Mouse (Mus musculus): ENCODE data around the gene Nit1. TPM values are rescaled to one million over a fixed set of nuclear protein-coding genes. Genes with fewer than 3 reads are reported as not detected.

The Nit1 gene
- total and polyA plus RNA-seq, 3 experiments: 39.5 to 51.4 (median 40.8) TPM

GRCm38 (mm10) chr1:171390101-171390500, 44.7 kb upstream of the Nit1 start:
- in situ Hi-C loops (cut with MboI; ENCODE audit: low pct_ligation_motif_present, low pct_unique_long_range_greater_than_20kb, low sequenced_read_pairs): no loop called here

GRCm38 (mm10) chr1:171388376-171389102, 43.1 kb upstream of the Nit1 start, which contains the start of gene Arhgap30:
TSS of gene Arhgap30 (plus strand) at chr1:171388954.
- dilution Hi-C loops (cut with MboI; ENCODE audit: extremely low pct_ligation_motif_present, extremely low pct_unique_long_range_greater_than_20kb, low sequenced_read_pairs): no loop called here
- Histone ChIP-seq H3K79me2 (replicated peaks; ENCODE audit: control insufficient read depth, extremely low read depth, insufficient read depth, poor library complexity, severe bottlenecking) (peaks cover 40% of the 10 kb centered on the region), H3K4me2 (ENCODE audit: insufficient read depth, low read depth, poor library complexity, severe bottlenecking) (peak within 1 kb of the TSS; percentile 74), H3K4me3 (replicated peaks in 1 of 3; ENCODE audit: low read depth in 2 of 3, low read length in 2 of 3, poor library complexity in 1 of 3) (peak within 1 kb of the TSS; percentile 70 to 96 (median 88)), H3K9ac (ENCODE audit: insufficient read depth, low read depth) (peak within 1 kb of the TSS; percentile 93), H3K9me3 (replicated peaks; ENCODE audit: low read length) (no peaks in the 10 kb centered on the region), H3K27ac (ENCODE audit: insufficient read depth, low read depth) (peak within 1 kb of the TSS; percentile 85), H3K27me3 (replicated peaks) (no peaks in the 10 kb centered on the region), H3K4me1 (ENCODE audit: control insufficient read depth in 1 of 2, insufficient read depth in 2 of 2) (peaks cover 40 to 67% of the 10 kb centered on the region in 2 experiments), H3K36me3 (replicated peaks in 1 of 2; ENCODE audit: control insufficient read depth in 1 of 2, insufficient read depth in 1 of 2, low read length in 1 of 2) (peaks cover 11 to 22% of the 10 kb centered on the region in 2 experiments)
- DNase-seq (ENCODE audit: extremely low read depth): peak; percentile 99
- in situ Hi-C loops (cut with MboI; ENCODE audit: low pct_ligation_motif_present, low pct_unique_long_range_greater_than_20kb, low sequenced_read_pairs): no loop called here
- 0 out of 2 replicates have a peak, but pooled peaks have one; percentile 64 for TF ChIP-seq MAFK (IDR thresholded peaks at IDR 0.05; ENCODE audit: insufficient replicate concordance, low read length)
- TF ChIP-seq MAZ (IDR thresholded peaks at IDR 0.05; ENCODE audit: low read depth, low read length): peak; percentile 91
- peak; percentile 60 for TF ChIP-seq USF1 (IDR thresholded peaks at IDR 0.05; ENCODE audit: low read depth, low read length)
- no peak; the same call in 1 of the 2 replicates for TF ChIP-seq POLR2AphosphoS2 (IDR thresholded peaks at IDR 0.05; ENCODE audit: low read depth, low read length)
- no peak for TF ChIP-seq RAD21 (IDR thresholded peaks at IDR 0.05; ENCODE audit: low read depth, low read length)
- no peak for TF ChIP-seq SMC3 (IDR thresholded peaks at IDR 0.05; ENCODE audit: low read depth, low read length)
- peak; percentile 95 for TF ChIP-seq TCF12 (IDR thresholded peaks at IDR 0.05; ENCODE audit: low read depth, low read length)
- peak; percentile 90; the same call in 1 of the 2 replicates for TF ChIP-seq CHD1 (IDR thresholded peaks at IDR 0.05; ENCODE audit: low read depth, low read length)
- TF ChIP-seq CTCF (conservative IDR thresholded peaks at IDR 0.05 in 1 of 2, IDR thresholded peaks at IDR 0.05 in 1 of 2; ENCODE audit: low read depth in 2 of 2, low read length in 2 of 2): no peak
- peak; percentile 69; the same call in 1 of the 2 replicates for TF ChIP-seq RCOR1 (conservative IDR thresholded peaks at IDR 0.05; ENCODE audit: low read depth, low read length)
- TF ChIP-seq ZC3H11A (IDR thresholded peaks at IDR 0.05; ENCODE audit: low read depth, low read length): no peak
- TF ChIP-seq MXI1 (IDR thresholded peaks at IDR 0.05; ENCODE audit: low read depth, low read length): no peak; the same call in 1 of the 2 replicates
- no peak for TF ChIP-seq ZNF384 (IDR thresholded peaks at IDR 0.05; ENCODE audit: low read depth, low read length)
- peak; percentile 95 for TF ChIP-seq EP300 (IDR thresholded peaks at IDR 0.05; ENCODE audit: low read length)
- peak; percentile 82; the same call in 1 of the 2 replicates for TF ChIP-seq JUND (conservative IDR thresholded peaks at IDR 0.05; ENCODE audit: low read depth, low read length)
- TF ChIP-seq GABPA (IDR thresholded peaks at IDR 0.05; ENCODE audit: insufficient replicate concordance, low read depth, low read length): no peak

More at GRCm38 (mm10) chr1:171390101-171390500, 44.7 kb upstream of the Nit1 start:
- H3K27me3 ChIP-seq (replicated peaks): no peaks in the 10 kb centered on the region
- H3K27ac ChIP-seq (ENCODE audit: insufficient read depth, low read depth): peak overlapping the region; percentile 85
- peak; percentile 91 for DNase-seq (ENCODE audit: extremely low read depth)
- peak overlapping the region; percentile 70 to 96 (median 88) for H3K4me3 ChIP-seq (replicated peaks in 1 of 3; ENCODE audit: low read depth in 2 of 3, low read length in 2 of 3, poor library complexity in 1 of 3)
- H3K4me1 ChIP-seq (ENCODE audit: control insufficient read depth in 1 of 2, insufficient read depth in 2 of 2): peaks cover 27 to 66% of the 10 kb centered on the region in 2 experiments
- peaks cover 56% of the 10 kb centered on the region for H3K79me2 ChIP-seq (replicated peaks; ENCODE audit: control insufficient read depth, extremely low read depth, insufficient read depth, poor library complexity, severe bottlenecking)
- H3K36me3 ChIP-seq (replicated peaks in 1 of 2; ENCODE audit: control insufficient read depth in 1 of 2, insufficient read depth in 1 of 2, low read length in 1 of 2): peaks cover 22 to 38% of the 10 kb centered on the region in 2 experiments
- no peaks in the 10 kb centered on the region for H3K9me3 ChIP-seq (replicated peaks; ENCODE audit: low read length)
- H3K4me2 ChIP-seq (ENCODE audit: insufficient read depth, low read depth, poor library complexity, severe bottlenecking): peak overlapping the region; percentile 63
- no peak for TF ChIP-seq SMC3 (IDR thresholded peaks at IDR 0.05; ENCODE audit: low read depth, low read length)
- no peak for TF ChIP-seq UBTF (IDR thresholded peaks at IDR 0.05; ENCODE audit: low read depth, low read length)
- no peak for TF ChIP-seq RCOR1 (conservative IDR thresholded peaks at IDR 0.05; ENCODE audit: low read depth, low read length)
- TF ChIP-seq NRF1 (IDR thresholded peaks at IDR 0.05; ENCODE audit: low read depth, low read length): no peak
- peak; percentile 94 for TF ChIP-seq MAZ (IDR thresholded peaks at IDR 0.05; ENCODE audit: low read depth, low read length)
- no peak for TF ChIP-seq JUND (conservative IDR thresholded peaks at IDR 0.05; ENCODE audit: low read depth, low read length)
- TF ChIP-seq JUN (IDR thresholded peaks at IDR 0.05; ENCODE audit: insufficient read depth, low read depth, low read length): no peak
- TF ChIP-seq ZKSCAN1 (IDR thresholded peaks at IDR 0.05; ENCODE audit: borderline replicate concordance, low read depth, low read length): no peak
- no peak for TF ChIP-seq PAX5 (IDR thresholded peaks at IDR 0.05; ENCODE audit: low read length)
- no peak for TF ChIP-seq MEF2A (IDR thresholded peaks at IDR 0.05; ENCODE audit: borderline replicate concordance, low read depth, low read length)
- TF ChIP-seq CHD2 (IDR thresholded peaks at IDR 0.05; ENCODE audit: low read length): no peak
- TF ChIP-seq MAFK (IDR thresholded peaks at IDR 0.05; ENCODE audit: insufficient replicate concordance, low read length): no peak
- peak; percentile 67 for TF ChIP-seq HCFC1 (IDR thresholded peaks at IDR 0.05; ENCODE audit: low read depth, low read length)
- no peak; the same call in 1 of the 2 replicates for TF ChIP-seq IRF4 (IDR thresholded peaks at IDR 0.05; ENCODE audit: low read depth, low read length)
- TF ChIP-seq TBP (conservative IDR thresholded peaks at IDR 0.05; ENCODE audit: low read depth, low read length): 0 out of 2 replicates have a peak, but pooled peaks have one; percentile 52
- no peak for TF ChIP-seq EP300 (IDR thresholded peaks at IDR 0.05; ENCODE audit: low read length)
- TF ChIP-seq CTCF (conservative IDR thresholded peaks at IDR 0.05 in 1 of 2, IDR thresholded peaks at IDR 0.05 in 1 of 2; ENCODE audit: low read depth in 2 of 2, low read length in 2 of 2): no peak
- TF ChIP-seq ZMIZ1 (IDR thresholded peaks at IDR 0.05; ENCODE audit: low read depth, low read length): no peak
- TF ChIP-seq MYC (IDR thresholded peaks at IDR 0.05; ENCODE audit: low read depth, low read length): 0 out of 2 replicates have a peak, but pooled peaks have one; percentile 4
- peak; percentile 58 for TF ChIP-seq POLR2A (IDR thresholded peaks at IDR 0.05; ENCODE audit: low read depth, low read length)
- no peak; the same call in 1 of the 2 replicates for TF ChIP-seq MXI1 (IDR thresholded peaks at IDR 0.05; ENCODE audit: low read depth, low read length)
- TF ChIP-seq CHD1 (IDR thresholded peaks at IDR 0.05; ENCODE audit: low read depth, low read length): no peak
- TF ChIP-seq ETS1 (conservative IDR thresholded peaks at IDR 0.05; ENCODE audit: low read depth, low read length): no peak; the same call in 1 of the 2 replicates
- no peak for TF ChIP-seq POLR2AphosphoS2 (IDR thresholded peaks at IDR 0.05; ENCODE audit: low read depth, low read length)
- peak; percentile 72 for TF ChIP-seq ELF1 (IDR thresholded peaks at IDR 0.05; ENCODE audit: low read depth, low read length)
- no peak for TF ChIP-seq USF2 (conservative IDR thresholded peaks at IDR 0.05; ENCODE audit: low read depth, low read length)
- TF ChIP-seq GABPA (IDR thresholded peaks at IDR 0.05; ENCODE audit: insufficient replicate concordance, low read depth, low read length): no peak
- TF ChIP-seq MAX (IDR thresholded peaks at IDR 0.05; ENCODE audit: low read length): no peak
- no peak for TF ChIP-seq RAD21 (IDR thresholded peaks at IDR 0.05; ENCODE audit: low read depth, low read length)
- no peak for TF ChIP-seq ZC3H11A (IDR thresholded peaks at IDR 0.05; ENCODE audit: low read depth, low read length)
- no peak for TF ChIP-seq BHLHE40 (IDR thresholded peaks at IDR 0.05; ENCODE audit: low read depth, low read length)
- TF ChIP-seq SIN3A (IDR thresholded peaks at IDR 0.05; ENCODE audit: low read length): peak; percentile 86
- TF ChIP-seq ZNF384 (IDR thresholded peaks at IDR 0.05; ENCODE audit: low read depth, low read length): no peak
- no peak for TF ChIP-seq E2F4 (IDR thresholded peaks at IDR 0.05; ENCODE audit: insufficient replicate concordance, low read depth, low read length)
- TF ChIP-seq KAT2A (IDR thresholded peaks at IDR 0.05; ENCODE audit: insufficient replicate concordance, low read length): no peak
- TF ChIP-seq USF1 (IDR thresholded peaks at IDR 0.05; ENCODE audit: low read depth, low read length): no peak
- TF ChIP-seq NELFE (IDR thresholded peaks at IDR 0.05; ENCODE audit: low read depth, low read length): 0 out of 2 replicates have a peak, but pooled peaks have one; percentile 24
- TF ChIP-seq TCF12 (IDR thresholded peaks at IDR 0.05; ENCODE audit: low read depth, low read length): peak; percentile 40; the same call in 1 of the 2 replicates
- H3K9ac ChIP-seq (ENCODE audit: insufficient read depth, low read depth): peak overlapping the region; percentile 93
- dilution Hi-C loops (cut with MboI; ENCODE audit: extremely low pct_ligation_motif_present, extremely low pct_unique_long_range_greater_than_20kb, low sequenced_read_pairs): no loop called here
